Mouse (Mus musculus): ENCODE measurements at regions not wholly inside any gene's neighbourhood (a gene's known extent, or its start where the extent isn't known, plus 50 kb on each side); places are given as distances from the start of the nearest gene placed in this dataset.

DNA sequence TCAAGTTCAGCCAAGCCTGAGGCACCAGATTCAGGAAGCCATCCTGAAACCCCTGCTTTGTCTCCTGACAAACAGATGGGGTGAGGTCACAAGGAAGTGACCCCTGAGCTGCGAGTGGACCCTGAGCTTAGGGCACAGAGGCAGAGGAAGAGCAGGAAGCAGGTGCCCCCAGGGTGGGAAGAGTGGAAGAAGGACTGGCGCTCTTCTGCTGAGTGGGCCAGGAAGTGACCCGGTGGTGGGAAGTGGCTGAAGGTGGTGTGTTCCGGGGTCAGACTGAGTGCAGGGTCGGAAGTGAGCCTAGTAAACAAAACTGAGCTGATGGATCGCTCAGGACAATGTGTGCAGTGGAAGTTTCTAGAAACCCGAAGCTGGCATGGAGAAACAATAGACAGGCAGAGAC, 57.2 kb upstream of the Unc5b start:
- DNase-seq = peak; percentile 38

DNA sequence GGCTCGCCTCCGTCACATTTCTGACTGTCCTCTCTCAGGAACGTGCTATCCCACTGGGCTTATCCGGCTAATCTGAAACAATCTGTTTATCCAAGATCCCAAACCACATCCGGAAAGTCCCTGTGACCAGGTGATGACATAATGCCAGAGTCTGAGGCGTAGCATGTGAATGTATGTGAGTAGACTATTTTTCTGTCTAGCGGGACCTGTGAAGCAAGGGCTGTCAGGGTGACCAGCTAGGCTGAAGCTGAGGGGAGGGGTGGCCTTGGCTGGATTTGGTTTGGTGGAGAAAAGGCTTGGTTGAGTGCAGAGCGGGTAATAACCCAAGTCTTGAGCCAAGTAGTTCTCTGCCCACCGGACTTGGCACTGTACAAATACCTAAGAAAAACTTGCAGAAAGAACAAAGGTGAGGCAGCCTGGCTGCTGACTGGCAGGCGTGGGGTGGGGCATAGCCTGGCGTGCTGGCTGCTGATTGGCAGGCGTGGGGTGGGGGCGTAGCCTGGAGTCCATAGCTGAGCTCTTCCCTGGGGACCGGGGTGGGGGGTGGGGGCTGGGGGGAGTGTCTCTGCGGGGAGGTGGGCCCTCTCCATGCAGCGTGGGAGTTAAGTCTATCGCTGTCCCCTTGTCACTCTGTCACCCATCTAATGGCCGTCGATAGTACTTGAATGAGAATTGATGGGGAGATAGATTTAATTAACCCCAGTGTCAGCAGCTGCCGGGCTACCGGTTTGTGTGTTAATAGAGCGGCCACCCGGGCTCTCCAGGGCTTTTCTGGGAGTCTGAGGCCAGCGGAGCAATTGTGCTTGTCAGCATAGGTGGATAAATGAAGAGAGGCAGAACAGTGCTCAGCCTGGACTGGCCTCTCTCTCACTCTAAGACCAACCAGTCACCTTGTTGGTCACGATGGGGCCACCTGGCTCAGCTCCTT, 54.2 kb upstream of the Unc5b start:
- peak; percentile 11 for DNase-seq

DNA sequence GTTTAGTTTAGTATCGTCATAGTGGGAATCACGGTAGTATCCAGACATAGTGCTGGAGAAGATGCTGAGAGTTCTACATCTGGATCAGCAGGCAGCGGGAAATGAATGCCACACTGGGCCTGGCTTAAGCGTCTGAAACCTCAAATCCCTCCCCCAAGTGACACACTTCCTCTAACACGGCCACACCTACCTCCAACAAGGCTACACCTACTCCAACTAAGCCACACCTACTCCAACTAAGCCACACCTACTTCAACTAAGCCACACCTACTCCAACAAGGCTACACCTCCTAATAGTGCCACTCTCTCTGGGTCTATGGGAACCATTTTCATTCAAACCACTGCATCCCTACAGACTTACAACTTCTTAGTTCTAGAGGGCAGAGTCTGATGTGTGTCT, 53.4 kb upstream of the Unc5b start:
- no peak for DNase-seq

Data from lung, postnatal 36 days (tissue).